Mouse (Mus musculus) limb, embryonic 10.5 days (tissue): ENCODE data around the gene Ank2. TPM values are rescaled to one million over a fixed set of nuclear protein-coding genes. Genes with fewer than 3 reads are reported as not detected.

Experiments
- DNase-seq: peaks from one replicate; pipeline ENCODE4 v3.0.0-alpha.2; 2017; ENCODE audit warnings: low spot score
- H3K27ac ChIP-seq: fragments of 300-500 bp; sonication (generic); 2 replicates; pipeline ENCODE4 v1.5.1; 2016; ENCODE audit warnings: mild to moderate bottlenecking
- H3K27me3 ChIP-seq: fragments of 300-500 bp; sonication (generic); 2 replicates; pipeline ENCODE4 v1.6.1; 2016; ENCODE audit warnings: low read depth, mild to moderate bottlenecking; ENCODE audit not compliant: poor library complexity, severe bottlenecking
- H3K36me3 ChIP-seq: fragments of 300-500 bp; sonication (generic); 2 replicates; pipeline ENCODE4 v1.6.1; 2016; ENCODE audit warnings: mild to moderate bottlenecking, moderate library complexity
- H3K4me1 ChIP-seq: fragments of 300-500 bp; sonication (generic); 2 replicates; pipeline ENCODE4 v1.6.1; 2016
- H3K4me3 ChIP-seq: fragments of 300-500 bp; sonication (generic); 2 replicates; pipeline ENCODE4 v1.5.1; 2016; ENCODE audit warnings: mild to moderate bottlenecking, moderate library complexity
- H3K9me3 ChIP-seq: fragments of 300-500 bp; sonication (generic); replicated peaks from 2 replicates; pipeline ENCODE4 v1.6.1; 2016; ENCODE audit warnings: mild to moderate bottlenecking
- WGBS: fragments of 180-500 bp; shearing (Covaris S2); methylation state at CpG from one replicate; pipeline ENCODE4 v1.1.7; 2016; 5-methylcytosine and 5-hydroxymethylcytosine counted together
- polyA plus RNA-seq: library from polyadenylated mRNA; unstranded; fragments of >200 nt; fragmentation: Nextera tagmentation; extraction: Ambion mirVana; gene quantifications from 2 replicates; pipeline ENCODE4 v1.2.1, GENCODE M21; 2016

Gene Ank2
- polyA plus RNA-seq, 1 experiment from 2014 or later: 15.3 TPM

DNA sequence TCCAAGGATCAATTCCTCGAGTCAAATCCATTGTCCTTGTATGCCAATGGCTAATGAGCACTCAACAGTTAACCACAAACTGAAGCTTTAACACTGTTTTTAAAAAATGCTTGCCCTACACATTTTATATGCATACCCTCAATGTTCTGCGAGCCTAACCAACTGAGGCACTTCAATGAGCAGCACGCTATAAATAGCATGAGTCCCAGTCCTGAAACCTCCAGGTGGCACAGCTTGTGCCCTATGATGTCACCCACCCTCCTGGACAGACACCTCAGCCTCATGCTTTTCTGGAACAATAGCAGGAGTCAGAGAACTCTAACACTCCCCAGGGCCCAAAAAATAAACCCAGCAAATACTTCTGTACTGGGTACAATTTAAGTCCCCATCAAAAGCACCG lies 485.2 kb downstream of the Ank2 start:
- peaks cover 2% of the 10 kb centered on the region; the same call in 1 of the 2 replicates for H3K4me1 ChIP-seq
- WGBS: 93% methylated on average over 4 of the region's 4 CpGs
- H3K36me3 ChIP-seq: no peaks in the 10 kb centered on the region
- H3K27me3 ChIP-seq: no peaks in the 10 kb centered on the region
- no peak for DNase-seq
- no peaks in the 10 kb centered on the region for H3K9me3 ChIP-seq
- no peak overlapping the region for H3K27ac ChIP-seq
- H3K4me3 ChIP-seq: no peak overlapping the region

DNA sequence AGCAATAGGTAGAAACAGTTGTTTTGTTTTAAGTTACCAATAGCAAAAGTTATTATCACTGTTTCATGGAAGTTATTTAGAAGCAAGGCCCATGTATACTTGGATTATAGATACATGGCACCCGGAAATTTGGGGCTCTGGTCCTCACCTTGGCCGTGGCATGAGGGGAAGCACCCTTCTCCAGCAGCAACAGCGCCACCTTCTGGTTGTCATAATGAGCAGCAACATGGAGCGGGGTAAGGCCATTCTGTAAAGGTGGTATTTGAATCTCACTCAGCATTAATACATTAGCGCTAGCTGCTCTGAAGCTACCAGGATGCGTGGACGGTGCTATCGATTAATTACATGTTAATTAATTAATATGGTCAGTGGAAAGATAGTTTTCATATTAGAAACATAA lies 486.6 kb downstream of the Ank2 start:
- WGBS: 54% methylated on average over 8 of the region's 8 CpGs
- H3K27ac ChIP-seq: no peak overlapping the region

DNA sequence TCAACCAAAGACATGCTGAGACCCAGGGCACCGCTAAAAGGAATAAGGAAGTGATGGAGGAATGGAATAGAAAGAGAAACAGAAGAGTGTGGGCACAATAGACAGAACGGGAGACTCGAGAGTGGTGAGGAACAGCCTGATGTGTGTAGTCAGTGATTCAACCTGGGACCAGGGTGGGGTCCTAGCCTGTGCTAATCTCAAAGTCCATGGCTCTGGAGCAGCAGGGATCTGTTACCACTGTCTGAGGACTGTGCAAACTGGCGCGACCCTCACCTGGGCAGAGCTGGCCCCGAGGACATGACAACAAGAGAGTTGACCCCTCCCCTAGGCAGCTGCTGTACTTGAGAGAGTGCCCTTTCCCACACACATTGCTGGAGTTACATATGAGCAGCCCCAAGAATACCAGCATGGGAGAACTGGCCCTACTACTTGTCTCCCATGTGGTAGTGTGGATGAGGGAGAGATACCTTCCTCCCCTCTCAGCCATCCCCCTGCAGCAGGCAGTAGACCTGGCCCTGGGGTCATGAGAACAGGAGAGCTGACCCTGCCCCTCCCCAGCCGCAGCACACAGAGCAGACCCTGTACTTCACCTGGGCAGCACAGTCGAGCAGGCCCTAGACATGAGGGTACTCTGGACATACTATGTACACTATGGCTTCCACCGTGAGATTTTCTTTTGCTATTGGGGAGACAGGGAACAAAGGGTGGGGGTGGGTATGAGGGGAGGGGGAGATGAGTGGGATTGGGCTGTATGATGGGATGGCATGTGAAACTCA lies 493.1 kb downstream of the Ank2 start:
- H3K4me1 ChIP-seq: no peaks in the 10 kb centered on the region
- H3K9me3 ChIP-seq: no peaks in the 10 kb centered on the region
- H3K4me3 ChIP-seq: no peak overlapping the region
- H3K27me3 ChIP-seq: no peaks in the 10 kb centered on the region
- WGBS: 90% methylated on average over 9 of the region's 9 CpGs
- DNase-seq: no peak
- no peaks in the 10 kb centered on the region for H3K36me3 ChIP-seq
- no peak overlapping the region for H3K27ac ChIP-seq

More for the DNA sequence above, 486.6 kb downstream of the Ank2 start:
- Histone ChIP-seq H3K9me3 (no peaks in the 10 kb centered on the region), H3K4me3 (no peak overlapping the region), H3K27me3 (no peaks in the 10 kb centered on the region), H3K36me3 (no peaks in the 10 kb centered on the region), H3K4me1 (no peaks in the 10 kb centered on the region)
- DNase-seq: peak; percentile 55

DNA sequence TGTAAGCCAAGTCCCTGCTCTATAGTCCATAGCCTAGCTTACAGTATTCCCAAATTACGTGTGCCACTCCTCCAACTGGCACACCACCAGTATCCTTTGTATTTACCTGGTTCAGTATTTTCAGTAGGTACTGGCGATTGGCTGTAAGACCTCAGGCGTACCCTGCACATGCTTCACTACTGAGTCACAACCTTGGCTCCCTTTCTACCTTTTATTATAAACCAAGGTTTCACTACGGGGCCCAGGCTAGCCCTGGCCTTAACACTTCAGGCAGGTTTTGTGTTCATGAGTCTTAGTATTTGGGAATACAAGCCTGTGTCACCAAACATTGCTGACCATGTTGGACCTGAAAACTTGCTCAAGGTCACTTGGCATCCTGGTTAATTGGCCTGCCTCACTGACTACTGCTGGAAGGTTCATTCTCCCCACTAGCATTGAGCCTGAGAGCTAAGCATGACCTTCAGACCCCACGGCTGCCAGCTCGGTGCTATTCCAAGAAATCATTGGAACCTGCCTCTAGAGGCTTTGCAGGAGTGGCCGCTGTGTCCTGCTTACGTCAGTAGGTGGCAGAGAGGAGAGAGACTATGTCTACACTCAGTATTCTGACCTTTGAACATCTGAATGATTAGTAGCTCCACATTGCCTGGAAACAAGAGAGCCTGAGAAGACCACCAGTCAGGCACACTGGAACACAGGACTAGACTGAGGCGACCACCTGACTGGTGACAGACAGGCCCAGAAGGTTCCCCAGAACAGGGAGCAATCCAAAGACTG lies 494.1 kb downstream of the Ank2 start:
- H3K4me1 ChIP-seq: no peaks in the 10 kb centered on the region
- DNase-seq: no peak
- no peaks in the 10 kb centered on the region for H3K36me3 ChIP-seq
- H3K4me3 ChIP-seq: no peak overlapping the region
- no peaks in the 10 kb centered on the region for H3K27me3 ChIP-seq
- WGBS: 78% methylated on average over 9 of the region's 9 CpGs
- H3K9me3 ChIP-seq: no peaks in the 10 kb centered on the region
- H3K27ac ChIP-seq: no peak overlapping the region

DNA sequence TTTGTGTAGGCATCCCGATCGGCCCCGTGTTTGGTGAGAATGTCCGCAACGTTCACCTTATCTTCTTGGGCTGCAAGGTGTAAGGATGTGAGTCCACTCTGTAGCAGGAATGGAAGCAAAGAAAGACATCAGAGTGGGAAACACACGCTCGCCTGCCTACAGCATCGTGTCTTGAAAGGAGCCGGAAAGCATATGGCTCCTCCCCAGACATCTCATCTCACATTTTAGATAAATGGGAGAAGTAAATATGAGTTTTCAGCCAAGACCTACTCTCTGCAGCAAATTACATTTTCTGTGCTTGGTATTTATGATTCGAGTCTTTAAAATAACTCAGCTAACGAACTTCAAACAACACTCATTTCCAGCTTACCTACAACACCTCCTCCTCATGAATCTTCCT lies 495.2 kb downstream of the Ank2 start:
- Histone ChIP-seq H3K27ac (no peak overlapping the region), H3K9me3 (no peaks in the 10 kb centered on the region), H3K36me3 (no peaks in the 10 kb centered on the region), H3K27me3 (no peaks in the 10 kb centered on the region), H3K4me3 (no peak overlapping the region), H3K4me1 (peaks cover under 1% of the 10 kb centered on the region)
- no peak for DNase-seq
- WGBS: 96% methylated on average over 11 of the region's 11 CpGs

DNA sequence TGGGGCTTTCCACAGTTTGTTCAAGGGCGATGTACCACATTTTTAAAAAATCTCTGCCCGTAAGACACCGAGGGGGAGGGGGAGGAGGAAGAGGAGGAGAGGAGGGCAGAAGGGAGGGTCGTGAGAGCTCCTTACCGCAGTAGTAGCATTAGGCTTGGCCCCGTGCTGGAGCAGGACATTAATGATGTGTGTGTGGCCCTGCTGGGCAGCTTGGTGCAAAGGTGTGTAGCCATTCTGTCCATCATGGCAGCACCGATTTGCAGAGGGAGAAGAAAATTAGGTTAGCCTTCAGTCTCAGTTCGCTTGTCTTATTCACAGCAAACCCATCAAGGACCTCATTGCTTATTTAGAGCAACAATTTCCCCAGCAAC lies 500.4 kb downstream of the Ank2 start:
- Histone ChIP-seq H3K4me1 (peaks cover 20% of the 10 kb centered on the region), H3K27ac (peak overlapping the region; percentile 75), H3K27me3 (no peaks in the 10 kb centered on the region), H3K9me3 (no peaks in the 10 kb centered on the region), H3K36me3 (no peaks in the 10 kb centered on the region), H3K4me3 (peak overlapping the region; percentile 48)
- DNase-seq: no peak
- 9% methylated on average over 8 of the region's 8 CpGs for WGBS

DNA sequence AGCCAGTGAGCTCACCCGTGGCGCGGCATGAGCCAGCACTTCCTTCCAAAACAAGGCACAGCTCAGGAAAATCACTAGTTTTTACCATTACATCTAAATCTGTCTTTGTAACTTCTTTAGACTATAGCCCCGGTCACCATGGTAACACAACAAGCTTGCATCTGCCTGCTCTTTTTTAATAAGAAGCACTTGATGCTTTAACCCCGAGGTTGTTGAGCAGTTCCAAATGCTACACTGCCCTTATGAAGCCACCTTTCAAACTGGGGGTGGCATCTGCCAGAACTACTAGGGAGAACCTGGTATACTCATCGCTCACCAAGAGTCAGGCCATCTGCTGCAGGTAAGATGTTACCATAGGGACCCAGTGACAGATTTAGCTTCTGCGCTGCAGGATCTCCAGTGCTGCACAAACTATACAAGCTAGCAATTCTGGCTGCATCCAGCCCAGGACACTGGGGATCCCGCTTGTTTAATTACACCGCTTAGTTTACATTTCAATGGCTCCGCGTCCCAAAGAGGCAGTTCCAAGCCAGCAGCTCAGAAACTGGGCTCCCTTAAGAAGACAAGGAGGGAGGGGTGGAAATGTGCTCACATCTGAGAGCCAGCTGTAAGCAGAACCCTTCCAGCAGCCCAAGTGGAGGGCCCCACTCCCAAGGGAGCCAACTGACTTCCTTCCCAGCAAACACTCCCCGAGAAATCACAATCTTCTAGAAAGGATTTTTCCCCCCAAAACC lies 501.0 kb downstream of the Ank2 start:
- H3K27ac ChIP-seq: peak overlapping the region; percentile 75
- no peaks in the 10 kb centered on the region for H3K9me3 ChIP-seq
- DNase-seq: peak; percentile 50
- peaks cover 20% of the 10 kb centered on the region for H3K4me1 ChIP-seq
- peak overlapping the region; percentile 48 for H3K4me3 ChIP-seq
- H3K36me3 ChIP-seq: no peaks in the 10 kb centered on the region
- WGBS: 5% methylated on average over 12 of the region's 12 CpGs
- H3K27me3 ChIP-seq: no peaks in the 10 kb centered on the region

DNA sequence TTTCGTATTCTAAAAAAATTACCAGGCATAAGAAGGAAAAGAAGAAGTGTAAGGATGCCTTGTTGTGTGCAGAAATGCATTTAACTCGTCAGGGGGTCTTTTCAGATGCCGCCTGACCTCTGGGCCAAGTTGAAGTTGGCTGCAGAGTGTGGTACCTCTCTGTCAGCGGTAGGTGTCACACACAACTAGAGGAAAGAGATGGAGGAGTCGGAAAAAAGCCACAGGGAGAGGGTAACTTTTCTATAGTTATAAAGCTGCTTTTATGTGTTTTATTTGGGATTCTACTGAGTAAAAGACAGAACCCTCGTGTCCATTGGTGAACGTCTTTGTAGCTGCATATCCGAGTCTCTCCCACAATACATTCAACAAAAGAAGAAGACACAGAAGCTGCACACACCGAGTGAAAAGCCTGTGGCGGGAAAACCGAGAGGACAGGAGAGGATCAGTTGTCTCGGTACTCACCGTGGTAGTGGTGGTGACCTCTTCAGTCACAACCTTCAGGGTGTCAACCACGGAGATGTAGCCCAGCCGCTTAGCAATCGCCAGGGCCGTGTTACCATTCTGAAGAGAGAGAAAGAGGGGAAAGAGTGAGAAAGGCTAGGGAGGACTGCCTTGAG lies 501.7 kb downstream of the Ank2 start:
- Histone ChIP-seq H3K27me3 (no peaks in the 10 kb centered on the region), H3K27ac (peak overlapping the region; percentile 75), H3K9me3 (no peaks in the 10 kb centered on the region), H3K4me3 (peak overlapping the region; percentile 48), H3K4me1 (peaks cover 20% of the 10 kb centered on the region), H3K36me3 (no peaks in the 10 kb centered on the region)
- DNase-seq: peak; percentile 45
- WGBS: 9% methylated on average over 17 of the region's 17 CpGs

DNA sequence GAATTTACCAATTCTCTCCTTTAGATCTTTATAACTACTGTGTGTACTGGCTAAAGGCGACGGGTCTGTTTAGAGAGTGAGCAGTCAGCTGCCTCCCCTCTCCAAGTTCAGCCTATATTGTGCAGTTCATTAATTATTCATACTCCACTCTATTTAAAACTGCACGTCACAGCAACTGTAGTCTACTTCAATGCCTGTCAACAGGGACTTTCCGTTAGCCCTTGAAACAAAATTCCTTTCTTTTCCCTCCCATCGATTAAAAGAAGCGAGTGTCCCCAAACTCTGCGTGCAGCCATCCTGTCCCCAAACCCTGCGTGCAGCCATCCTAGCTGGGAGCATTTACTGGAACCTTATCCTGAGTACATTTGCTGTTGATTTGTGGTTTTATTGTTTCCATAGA lies 502.4 kb downstream of the Ank2 start:
- WGBS: 88% methylated on average over 8 of the region's 8 CpGs
- no peak for DNase-seq
- no peak overlapping the region for H3K27ac ChIP-seq
- H3K4me1 ChIP-seq: peaks cover 20% of the 10 kb centered on the region
- H3K36me3 ChIP-seq: no peaks in the 10 kb centered on the region
- no peaks in the 10 kb centered on the region for H3K27me3 ChIP-seq
- H3K4me3 ChIP-seq: no peak overlapping the region
- no peaks in the 10 kb centered on the region for H3K9me3 ChIP-seq

DNA sequence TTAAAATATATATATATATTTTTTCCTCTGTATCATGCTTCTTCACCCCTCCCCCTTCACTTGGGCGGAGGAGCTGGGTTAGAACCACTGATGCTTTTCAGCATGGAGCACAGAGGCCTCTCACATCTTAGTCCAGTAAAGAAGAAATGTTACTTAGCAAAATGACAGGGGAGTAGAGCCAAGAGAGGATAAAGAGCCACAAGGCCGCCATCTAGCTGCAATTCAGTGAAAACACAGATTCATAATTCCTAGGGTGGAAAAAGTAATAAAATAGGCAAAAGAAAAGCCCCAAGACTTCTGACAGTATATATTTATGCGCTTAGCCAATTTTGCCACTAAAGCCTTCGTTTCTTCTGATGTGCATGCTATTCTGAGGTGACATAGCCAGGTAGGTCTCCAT lies 503.2 kb downstream of the Ank2 start:
- Histone ChIP-seq H3K4me1 (peaks cover 20% of the 10 kb centered on the region), H3K36me3 (no peaks in the 10 kb centered on the region), H3K27ac (no peak overlapping the region), H3K4me3 (no peak overlapping the region), H3K9me3 (no peaks in the 10 kb centered on the region), H3K27me3 (no peaks in the 10 kb centered on the region)
- WGBS: 79% methylated on average over 4 of the region's 4 CpGs
- DNase-seq: no peak

DNA sequence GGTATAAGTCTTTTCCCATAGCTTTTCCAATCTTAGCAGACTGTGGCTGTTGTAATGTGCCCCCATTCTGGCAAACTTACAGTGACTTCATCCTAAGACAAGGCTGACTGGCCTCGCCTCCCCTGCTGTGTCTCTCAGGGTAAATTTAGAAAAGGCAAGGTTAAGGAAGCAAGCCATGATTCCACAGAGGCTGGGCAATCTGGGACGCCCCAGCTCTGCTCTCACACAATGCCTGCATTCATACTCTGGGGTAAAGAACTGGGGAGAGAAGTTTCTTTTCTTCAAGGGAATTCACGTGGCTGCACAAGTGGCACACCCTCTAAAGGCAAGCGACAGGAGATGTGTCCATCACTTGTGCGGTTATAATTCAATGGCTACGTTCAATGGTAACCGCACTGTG lies 505.0 kb downstream of the Ank2 start:
- WGBS: 86% methylated on average over 7 of the region's 7 CpGs
- no peak overlapping the region for H3K4me3 ChIP-seq
- peaks cover 20% of the 10 kb centered on the region for H3K4me1 ChIP-seq
- DNase-seq: no peak
- H3K9me3 ChIP-seq: no peaks in the 10 kb centered on the region
- no peak overlapping the region for H3K27ac ChIP-seq
- no peaks in the 10 kb centered on the region for H3K27me3 ChIP-seq
- H3K36me3 ChIP-seq: no peaks in the 10 kb centered on the region

DNA sequence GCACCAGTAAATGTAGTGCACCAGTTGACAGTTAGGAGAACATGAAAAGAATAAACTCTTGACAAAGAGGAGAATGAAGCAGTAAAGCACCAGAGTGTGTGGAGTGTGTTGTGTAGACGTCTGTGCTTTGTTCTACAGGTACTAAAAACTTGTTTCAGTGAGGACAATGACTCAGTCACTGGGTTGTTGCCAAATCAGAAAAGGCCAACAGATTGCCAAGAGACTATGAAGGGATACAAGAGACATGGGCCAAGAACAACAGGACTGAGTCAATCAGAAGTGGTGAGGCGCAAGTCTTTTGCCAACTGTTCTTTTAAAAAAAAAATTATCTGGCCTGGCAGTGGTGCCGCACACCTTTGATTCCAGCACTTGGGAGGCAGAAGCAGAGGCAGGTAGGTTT lies 509.2 kb downstream of the Ank2 start:
- Histone ChIP-seq H3K4me1 (no peaks in the 10 kb centered on the region), H3K36me3 (no peaks in the 10 kb centered on the region), H3K9me3 (no peaks in the 10 kb centered on the region), H3K4me3 (no peak overlapping the region), H3K27ac (no peak overlapping the region), H3K27me3 (no peaks in the 10 kb centered on the region)
- WGBS: 91% methylated on average over 3 of the region's 3 CpGs
- no peak for DNase-seq
